Mouse (Mus musculus) cerebellum, adult 18-20 months (tissue): ENCODE data around the gene Zfp975.
"Not testable (repeated sequence)": the region's sequence is repeated elsewhere in the genome, so short reads cannot be mapped to it uniquely, and the experiment has no call there.

ENCODE experiments used
- DNase-seq, 2 experiments: peaks; one replicate each; pipeline ENCODE4 v3.0.0; 2021

The Zfp975 gene

GRCm38 (mm10) chr7:42692362-42693158, at the start of gene Zfp975:
Gene Zfp975, minus strand, starts transcription at chr7:42692742.
- peak; percentile 78 to 89 for DNase-seq

DNA sequence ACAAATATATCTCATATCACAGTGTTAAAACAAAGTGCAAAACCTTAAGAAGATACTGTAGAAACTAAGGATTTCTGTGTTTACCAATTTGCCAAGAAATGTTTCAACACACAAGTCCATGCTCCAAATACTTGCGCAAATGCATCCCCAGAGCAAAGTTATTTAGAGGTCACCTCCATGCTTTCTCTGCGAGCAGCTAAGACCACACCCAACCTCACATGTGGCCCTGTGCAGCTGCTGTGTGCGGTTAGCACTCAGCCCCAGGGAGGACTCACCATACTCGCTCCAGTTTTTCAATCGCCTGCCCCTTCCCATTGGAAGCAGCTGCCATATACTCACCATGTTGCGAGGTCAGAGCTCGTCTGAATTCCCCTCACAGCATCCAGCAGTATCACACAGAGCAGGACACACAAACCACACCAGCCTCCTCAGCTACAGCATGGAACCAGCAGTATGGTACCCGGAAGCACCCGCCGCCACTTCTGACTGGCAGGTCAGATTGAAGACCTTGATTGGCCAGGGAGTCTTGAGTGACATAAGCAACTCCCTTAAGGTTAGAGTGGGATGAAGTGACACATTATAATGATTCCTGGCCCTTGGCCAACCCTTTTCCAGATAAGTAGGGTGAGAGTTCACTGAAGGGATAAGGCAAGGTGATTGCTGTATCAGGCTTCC, 46.1 kb upstream of the Zfp975 start:
- no peak for DNase-seq

- not testable (repeated sequence) for DNase-seq
Observed at GRCm38 (mm10) chr7:42726917-42727316, 34.4 kb upstream of the Zfp975 start, which contains the start of gene Gm17067. Gene Gm17067, minus strand, starts transcription at chr7:42727017.

DNA sequence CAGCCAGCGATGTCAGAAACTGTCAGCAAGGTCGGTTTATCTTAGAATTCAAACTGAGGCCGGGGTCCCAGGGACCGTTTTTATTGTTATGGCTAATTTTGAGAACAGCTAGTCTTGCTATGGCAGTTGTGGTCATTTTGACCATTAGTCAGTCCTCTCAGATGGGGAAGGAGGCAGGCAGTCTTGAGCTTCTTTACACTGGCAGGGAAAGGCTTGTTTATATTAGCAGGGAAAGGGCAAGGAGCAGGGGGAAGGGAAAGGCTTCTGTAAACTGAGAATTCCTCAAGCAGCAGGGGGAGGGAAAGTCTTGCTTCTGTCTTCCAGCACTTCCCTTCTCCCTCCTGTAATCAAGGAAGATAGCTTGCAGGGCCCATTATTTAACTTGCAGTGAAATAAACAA, 709 bp upstream of the Zfp975 start:
- peak in 1 of 2 experiments; percentile 1 for DNase-seq

DNA sequence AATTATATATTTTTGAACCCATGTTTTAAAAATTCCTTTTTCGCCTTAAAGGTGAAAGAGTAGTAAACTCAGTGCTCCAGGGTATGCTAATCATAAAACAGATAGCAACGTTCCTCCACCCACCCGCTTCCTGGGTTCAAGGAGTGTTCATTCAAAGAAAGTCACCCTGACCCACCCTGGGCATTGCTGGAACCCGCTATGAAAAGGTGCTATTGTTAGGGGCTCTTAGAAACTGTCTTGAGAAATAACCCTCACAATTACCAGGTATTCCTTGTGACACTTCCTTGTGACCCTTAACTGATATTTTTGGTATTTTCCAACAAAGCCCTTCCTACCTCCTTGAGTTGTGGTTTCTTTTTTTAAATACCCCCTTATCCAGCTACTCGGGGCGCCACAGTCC, 12.5 kb downstream of the Zfp975 start:
- DNase-seq = not testable (repeated sequence)

DNA sequence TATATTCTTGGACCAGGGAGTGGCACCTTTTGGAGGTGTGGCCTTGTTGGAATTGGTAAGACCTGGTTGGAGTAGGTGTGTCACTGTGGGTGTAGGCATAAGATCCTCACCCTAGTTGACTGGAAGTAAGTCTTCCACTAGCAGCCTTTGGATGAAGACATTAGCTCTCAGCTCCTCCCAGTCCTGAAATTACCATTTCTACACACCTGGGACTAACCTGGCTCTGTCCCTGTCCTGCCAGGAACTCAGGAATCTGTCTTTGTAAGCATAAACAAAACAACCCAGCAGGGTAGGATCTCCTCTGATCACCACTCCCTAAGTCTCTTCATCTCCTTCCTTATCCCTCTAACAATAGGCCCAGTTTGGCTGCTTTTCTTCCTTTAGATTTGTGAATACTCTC, 12.9 kb downstream of the Zfp975 start:
- not testable (repeated sequence) for DNase-seq

DNA sequence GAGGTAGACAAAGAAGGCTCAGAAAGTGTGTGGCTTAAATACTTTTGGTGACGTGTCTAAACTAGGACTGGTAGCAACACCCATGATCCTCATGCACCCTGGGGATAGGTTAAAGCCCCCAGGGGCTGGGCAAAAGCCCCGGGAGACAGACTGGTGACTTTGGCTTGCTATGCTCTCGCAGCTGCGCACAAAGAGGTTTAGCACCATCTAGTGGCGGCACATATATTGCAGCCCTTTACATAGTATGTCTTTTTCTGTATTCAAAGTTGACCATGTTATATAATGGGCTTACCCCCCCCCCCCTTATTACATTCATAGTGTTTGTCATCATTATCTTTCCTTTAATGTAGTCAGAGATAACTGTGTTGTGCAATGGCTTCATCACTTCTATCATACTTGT, 32.4 kb downstream of the Zfp975 start:
- DNase-seq = not testable (repeated sequence)

DNA sequence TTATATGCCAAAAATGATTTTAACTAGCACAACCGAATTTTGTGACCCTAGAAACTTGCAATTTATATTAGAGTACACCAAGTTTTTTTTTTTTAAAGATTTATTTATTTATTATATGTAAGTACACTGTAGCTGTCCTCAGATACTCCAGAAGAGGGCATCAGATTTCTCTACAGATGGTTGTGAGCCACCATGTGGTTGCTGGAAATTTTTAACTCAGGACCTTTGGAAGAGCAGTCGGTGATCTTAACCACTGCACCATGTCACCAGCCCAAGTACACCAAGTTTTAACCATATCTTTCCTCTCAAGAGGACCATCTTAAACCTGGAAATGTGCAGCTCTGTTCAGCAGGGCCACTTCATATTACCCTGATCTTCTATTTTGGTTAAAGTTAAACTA, 37.3 kb downstream of the Zfp975 start:
- DNase-seq = not testable (repeated sequence)

- DNase-seq = not testable (repeated sequence)
Observed at GRCm38 (mm10) chr7:42643120-42643620, 49.4 kb downstream of the Zfp975 start.

DNA sequence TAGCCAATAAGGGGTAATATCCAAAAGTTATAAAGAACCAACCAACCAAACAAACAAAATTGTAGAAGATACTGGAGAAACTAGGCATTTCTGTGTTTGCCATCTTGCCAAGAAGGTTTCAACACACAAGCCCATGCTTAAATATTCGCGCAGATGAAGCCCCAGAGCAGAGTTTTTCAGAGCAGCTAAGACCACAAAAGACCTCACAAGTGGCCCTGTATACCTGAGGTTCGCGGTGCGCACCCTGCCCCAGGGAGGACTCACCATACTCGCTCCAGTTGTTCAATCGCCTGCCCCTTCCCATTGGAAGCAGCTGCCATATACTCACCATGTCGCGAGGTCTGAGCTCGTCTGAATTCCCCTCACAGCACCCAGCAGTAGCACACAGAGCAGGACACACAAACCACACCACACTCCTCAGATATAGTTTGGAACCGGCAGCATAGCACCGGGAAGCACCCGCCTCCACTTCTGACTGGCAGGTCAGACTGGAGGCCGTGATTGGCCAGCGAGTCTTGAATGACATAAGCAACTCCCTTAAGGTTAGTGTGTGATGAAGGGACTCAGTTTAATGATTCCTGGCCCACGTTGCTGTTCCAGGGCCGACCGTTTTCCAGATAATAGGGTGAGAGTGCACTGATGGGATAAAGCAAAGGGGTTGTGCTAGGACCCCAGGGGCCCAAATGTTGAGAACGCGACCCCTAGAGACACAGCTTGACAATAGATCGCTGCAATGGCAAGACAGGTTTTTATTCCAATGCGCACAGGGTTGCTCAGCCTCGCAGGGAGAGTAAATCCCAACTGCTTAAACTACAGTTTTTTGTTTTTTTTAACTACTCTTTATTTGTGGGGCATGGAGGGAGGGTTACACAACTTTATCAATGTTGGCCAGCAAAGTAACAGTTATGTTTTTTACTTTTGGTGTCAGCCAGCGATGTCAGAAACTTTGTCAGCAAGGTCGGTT, 50.1 kb downstream of the Zfp975 start, which contains the start of gene Zfp976:
TSS of gene Zfp976 (minus strand) at position 437 of the 964 bp plus-strand sequence.
- DNase-seq = peak; percentile 42 to 56

- DNase-seq = not testable (repeated sequence)
Observed at GRCm38 (mm10) chr7:42631031-42631430, 61.5 kb downstream of the Zfp975 start.
